8 mouse cellular contexts compared by ENCODE assay signal in the genomic region with DNA sequence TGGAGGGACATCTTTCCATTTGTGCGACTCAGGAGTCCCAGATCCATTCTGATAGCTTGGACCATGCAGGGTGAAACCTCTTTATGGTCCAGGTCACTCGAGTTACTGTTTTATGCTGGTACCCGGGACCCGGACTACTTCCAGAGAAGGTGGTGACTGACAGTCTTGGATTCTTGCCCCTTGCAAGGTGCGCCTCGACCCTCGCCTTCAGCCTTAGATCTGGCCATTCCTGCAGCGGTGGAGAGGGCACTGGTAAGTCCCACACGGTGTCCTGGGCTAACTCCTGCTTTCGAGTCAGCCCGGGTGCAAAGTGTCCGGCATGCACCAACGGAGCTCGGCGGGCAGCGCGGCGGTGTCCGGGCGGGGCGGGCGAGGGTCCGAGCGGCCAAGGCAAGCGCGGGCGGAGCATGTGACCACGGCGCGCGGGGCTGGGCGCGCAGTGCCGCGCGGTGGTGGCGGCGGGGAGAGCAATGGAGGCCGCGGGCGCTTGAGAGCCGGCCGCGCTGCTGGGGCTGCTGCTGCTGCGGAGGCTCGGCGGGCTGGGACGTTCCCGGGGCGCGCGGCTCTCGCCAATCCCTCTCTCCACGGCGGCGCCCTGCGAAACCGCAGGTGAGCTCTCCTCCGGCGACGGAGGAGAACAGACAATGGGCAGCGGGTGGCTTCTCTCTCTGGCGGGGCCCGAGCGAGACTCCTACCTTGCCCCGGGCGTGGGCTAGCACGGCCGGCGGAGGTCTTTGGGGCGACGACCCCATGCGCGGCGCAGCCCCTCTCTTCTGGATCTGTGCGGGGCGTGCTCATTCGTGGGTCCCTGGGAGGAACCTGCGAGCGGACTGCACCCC. TPM values are rescaled to one million over a fixed set of nuclear protein-coding genes. Genes with fewer than 3 reads are reported as not detected.
DNase-seq lines count a peak whose midpoint lies in the region; ATAC-seq and TF ChIP-seq lines count a peak whose summit lies in the region.

No protein-coding gene starts in this region.

- WGBS in embryonic facial prominence, embryonic 13.5 days: under 1% methylated on average over 79 of the region's 80 CpGs
- 1% methylated on average over 66 of the region's 80 CpGs for WGBS in heart, embryonic 13.5 days
- WGBS in liver, postnatal 0 days (ENCODE audit: insufficient replicate concordance): 2% methylated on average over 69 of the region's 80 CpGs
- under 1% methylated on average over 78 of the region's 80 CpGs for WGBS in neural tube, embryonic 15.5 days

- peak; percentile 88 for ATAC-seq in embryonic facial prominence, embryonic 13.5 days (ENCODE audit: insufficient number of reproducible peaks, insufficient read depth, low FRiP score, low TSS enrichment, low read depth)
- ATAC-seq in heart, embryonic 13.5 days (ENCODE audit: extremely low read depth, insufficient number of reproducible peaks, low FRiP score, low TSS enrichment): peak; percentile 75; the same call in 1 of the 2 replicates
- ATAC-seq in liver, postnatal 0 days: peak; percentile 70
- peak; percentile 94 for ATAC-seq in neural tube, embryonic 15.5 days (ENCODE audit: low FRiP score)

- no peaks in the 10 kb centered on the region for H3K9me3 ChIP-seq in ES-E14 (ENCODE audit: control insufficient read depth, insufficient read depth, low read depth, low read length)
- no peaks in the 10 kb centered on the region for H3K9me3 ChIP-seq in embryonic facial prominence, embryonic 13.5 days
- no peaks in the 10 kb centered on the region for H3K9me3 ChIP-seq in heart, embryonic 13.5 days
- H3K9me3 ChIP-seq in liver, postnatal 0 days (ENCODE audit: low read length): no peaks in the 10 kb centered on the region
- H3K9me3 ChIP-seq in neural tube, embryonic 15.5 days (replicated peaks): no peaks in the 10 kb centered on the region

- H3K27me3 ChIP-seq in embryonic facial prominence, embryonic 13.5 days: no peaks in the 10 kb centered on the region
- H3K27me3 ChIP-seq in heart, embryonic 13.5 days (replicated peaks): peaks cover 4% of the 10 kb centered on the region; the same call in 1 of the 2 replicates
- H3K27me3 ChIP-seq in liver, postnatal 0 days (ENCODE audit: insufficient read depth, low read length): peaks cover 16% of the 10 kb centered on the region
- no peaks in the 10 kb centered on the region for H3K27me3 ChIP-seq in neural tube, embryonic 15.5 days (replicated peaks)

- H3K4me1 ChIP-seq in ES-E14 (ENCODE audit: control insufficient read depth in 2 of 2, insufficient read depth in 2 of 2, low read length in 2 of 2, poor library complexity in 1 of 2): no peaks in the 10 kb centered on the region
- no peaks in the 10 kb centered on the region for H3K4me1 ChIP-seq in bone marrow macrophage, adult 2 months (ENCODE audit: control insufficient read depth, insufficient read depth, low read length)
- H3K4me1 ChIP-seq in embryonic facial prominence, embryonic 13.5 days: 0 out of 2 replicates have a peak, but pooled peaks cover 9% of the 10 kb centered on the region
- peaks cover 3% of the 10 kb centered on the region; the same call in 1 of the 2 replicates for H3K4me1 ChIP-seq in heart, embryonic 13.5 days
- peaks cover 3% of the 10 kb centered on the region; the same call in 1 of the 2 replicates for H3K4me1 ChIP-seq in liver, postnatal 0 days (ENCODE audit: insufficient read depth)
- H3K4me1 ChIP-seq in neural tube, embryonic 15.5 days: peaks cover 29% of the 10 kb centered on the region

- TF ChIP-seq CTCF in bone marrow macrophage, adult 2 months (IDR thresholded peaks at IDR 0.05; ENCODE audit: low read depth, low read length): no peak
- TF ChIP-seq CTCF in liver, postnatal 0 days (IDR thresholded peaks at IDR 0.05; ENCODE audit: low read depth): peak; percentile 36

- no peak for TF ChIP-seq EP300 in liver, postnatal 0 days (IDR thresholded peaks at IDR 0.05; ENCODE audit: low read depth)

- H3K36me3 ChIP-seq in ES-E14 (ENCODE audit: control insufficient read depth, insufficient read depth, low read length, poor library complexity, severe bottlenecking): no peaks in the 10 kb centered on the region
- H3K36me3 ChIP-seq in embryonic facial prominence, embryonic 13.5 days: no peaks in the 10 kb centered on the region
- no peaks in the 10 kb centered on the region for H3K36me3 ChIP-seq in heart, embryonic 13.5 days
- H3K36me3 ChIP-seq in liver, postnatal 0 days (replicated peaks; ENCODE audit: insufficient read depth, low read length): no peaks in the 10 kb centered on the region
- H3K36me3 ChIP-seq in neural tube, embryonic 15.5 days: no peaks in the 10 kb centered on the region

- H3K9ac ChIP-seq in ES-E14 (ENCODE audit: insufficient read depth, low read depth, low read length, poor library complexity, severe bottlenecking): peak overlapping the region; percentile 69
- peak overlapping the region; percentile 92 for H3K9ac ChIP-seq in embryonic facial prominence, embryonic 13.5 days
- H3K9ac ChIP-seq in heart, embryonic 13.5 days: peak overlapping the region; percentile 87
- H3K9ac ChIP-seq in liver, postnatal 0 days (replicated peaks): peak overlapping the region; percentile 90
- peak overlapping the region; percentile 99 for H3K9ac ChIP-seq in neural tube, embryonic 15.5 days (replicated peaks)

- peak overlapping the region; percentile 91 for H3K4me2 ChIP-seq in embryonic facial prominence, embryonic 13.5 days
- peak overlapping the region; percentile 96 for H3K4me2 ChIP-seq in heart, embryonic 13.5 days
- peak overlapping the region; percentile 95 for H3K4me2 ChIP-seq in liver, postnatal 0 days (ENCODE audit: low read depth, low read length)
- H3K4me2 ChIP-seq in neural tube, embryonic 15.5 days: peak overlapping the region; percentile 90

- peak overlapping the region; percentile 68 to 69 for H3K4me3 ChIP-seq in ES-E14 (ENCODE audit: insufficient read depth in 1 of 2, low read depth in 1 of 2, low read length in 2 of 2, poor library complexity in 1 of 2, severe bottlenecking in 1 of 2)
- H3K4me3 ChIP-seq in bone marrow macrophage, adult 2 months (ENCODE audit: insufficient read depth, low read length): peak overlapping the region; percentile 58
- H3K4me3 ChIP-seq in embryonic facial prominence, embryonic 13.5 days: peak overlapping the region; percentile 79
- H3K4me3 ChIP-seq in heart, embryonic 13.5 days: peak overlapping the region; percentile 76
- peak overlapping the region; percentile 84 for H3K4me3 ChIP-seq in liver, postnatal 0 days (ENCODE audit: low read depth, low read length)
- peak overlapping the region; percentile 92 for H3K4me3 ChIP-seq in neural tube, embryonic 15.5 days (replicated peaks)

- in situ Hi-C loops in ES-E14 (cut with MboI; ENCODE audit: low sequenced_read_pairs in 2 of 2, unreplicated experiment in 2 of 2): no loop called here

- DNase-seq in ES-E14 (ENCODE audit: low read depth, low spot score): peak; percentile 22
- peak; percentile 80 to 87 for DNase-seq in kidney, postnatal 4 days
- peak; percentile 72 for DNase-seq in liver, postnatal 0 days
- peak; percentile 66 for DNase-seq in thymus, postnatal 4 days

- no peak for TF ChIP-seq POLR2A in bone marrow macrophage, adult 2 months (IDR thresholded peaks at IDR 0.05; ENCODE audit: borderline replicate concordance, low read depth, low read length)

- no peak overlapping the region for H3K27ac ChIP-seq in ES-E14 (ENCODE audit: insufficient read depth, low read depth, low read length, poor library complexity, severe bottlenecking)
- H3K27ac ChIP-seq in bone marrow macrophage, adult 2 months (ENCODE audit: insufficient read depth, low read depth, low read length): no peak overlapping the region
- peak overlapping the region; percentile 87 for H3K27ac ChIP-seq in embryonic facial prominence, embryonic 13.5 days
- no peak overlapping the region for H3K27ac ChIP-seq in heart, embryonic 13.5 days (replicated peaks)
- peak overlapping the region; percentile 82 for H3K27ac ChIP-seq in liver, postnatal 0 days (ENCODE audit: low read depth)
- peak overlapping the region; percentile 98 for H3K27ac ChIP-seq in neural tube, embryonic 15.5 days (replicated peaks)

TF ChIP-seq in ES-E14, 5 proteins besides CTCF, POLR2A, EP300 and RAD21:
- TF ChIP-seq CHD2 (IDR thresholded peaks at IDR 0.05; ENCODE audit: low read depth, low read length): no peak
- TF ChIP-seq ZNF384 (IDR thresholded peaks at IDR 0.05; ENCODE audit: low read depth, low read length): no peak
- no peak for TF ChIP-seq HCFC1 (IDR thresholded peaks at IDR 0.05; ENCODE audit: borderline replicate concordance, insufficient read depth, low read length)
- TF ChIP-seq ZC3H11A (IDR thresholded peaks at IDR 0.05; ENCODE audit: borderline replicate concordance, low read depth, low read length): no peak
- no peak for TF ChIP-seq MAFK (IDR thresholded peaks at IDR 0.05; ENCODE audit: insufficient read depth, low read depth, low read length)

RNA-seq across cellular contexts. Expression of a gene that starts 1.2 kb away (rescaled TPM):
- total RNA-seq in ES-E14 (2012; rRNA removed): 1.1 and 1.4 TPM in 2 replicates
- polyA plus RNA-seq in bone marrow macrophage, adult 2 months (2012; ENCODE audit: insufficient read depth, insufficient read length, missing spikeins): 0.48 and 1.2 TPM in 2 replicates
- polyA plus RNA-seq in embryonic facial prominence, embryonic 13.5 days (2015; fragmentation: Nextera tagmentation; extraction: Ambion mirVana): 20.3 and 26.1 TPM in 2 replicates
- 27.6 and 30.0 TPM in 2 replicates for polyA plus RNA-seq in heart, embryonic 13.5 days (2015; fragmentation: Nextera tagmentation; extraction: Ambion mirVana)
- polyA plus RNA-seq in liver, postnatal 0 days (2015; fragmentation: Nextera tagmentation; extraction: Ambion mirVana): 2.5 and 3.9 TPM in 2 replicates
- 45.1 and 57.1 TPM in 2 replicates for polyA plus RNA-seq in neural tube, embryonic 15.5 days (2015; fragmentation: Nextera tagmentation; extraction: Ambion mirVana)

Comparison
In these comparisons a context has a peak if more than half of its experiments do, and no peak if none do; other contexts are left out.
1. DNase-seq: peak in every context shown above with its lines; median percentile 84 in kidney, postnatal 4 days; 72 in liver, postnatal 0 days; 66 in thymus, postnatal 4 days; 22 in ES-E14.
2. H3K27ac ChIP-seq: peak in embryonic facial prominence, embryonic 13.5 days (single experiment), liver, postnatal 0 days (single experiment) and neural tube, embryonic 15.5 days (single experiment); none in ES-E14 (single experiment), bone marrow macrophage, adult 2 months (single experiment) and heart, embryonic 13.5 days (single experiment).
3. Peak in every context shown above with its lines, with median percentiles within 50 percentile points of each other: H3K4me3 ChIP-seq, H3K9ac ChIP-seq, ATAC-seq and H3K4me2 ChIP-seq.